Mouse (Mus musculus) hindbrain, embryonic 16.5 days (tissue): ENCODE measurements around the gene Bora. TPM values are rescaled to one million over a fixed set of nuclear protein-coding genes. Genes with fewer than 3 reads are reported as not detected.
A peak's percentile ranks its signal among the peaks of the same experiment; 100 is the strongest.

Experiments used
- ATAC-seq: fragments of 200-750 bp; cut with Nextera tagmentation; 2 replicates; pipeline ENCODE4 v1.8.0; 2017; ENCODE audit warnings: moderate TSS enrichment, moderate library complexity
- H3K27ac ChIP-seq: fragments of 300-500 bp; sonication (generic); 2 replicates; pipeline ENCODE4 v1.5.1; 2014; ENCODE audit warnings: low read depth, mild to moderate bottlenecking, control low read depth, low read length, moderate library complexity
- H3K27me3 ChIP-seq: fragments of 300-500 bp; sonication (generic); replicated peaks from 2 replicates; pipeline ENCODE4 v1.6.1; 2014; ENCODE audit warnings: low read length; ENCODE audit not compliant: control insufficient read depth, insufficient read depth
- H3K36me3 ChIP-seq: fragments of 300-500 bp; sonication (generic); 2 replicates; pipeline ENCODE4 v1.6.1; 2014; ENCODE audit warnings: mild to moderate bottlenecking, low read length, moderate library complexity, mixed read lengths; ENCODE audit not compliant: control insufficient read depth, insufficient read depth
- H3K4me1 ChIP-seq: fragments of 300-500 bp; sonication (generic); 2 replicates; pipeline ENCODE4 v1.6.1; 2014; ENCODE audit warnings: low read depth, low read length; ENCODE audit not compliant: control insufficient read depth, insufficient read depth
- H3K4me2 ChIP-seq: fragments of 300-500 bp; sonication (generic); 2 replicates; pipeline ENCODE4 v1.6.1; 2014; ENCODE audit warnings: mild to moderate bottlenecking, low read length, control low read depth, moderate library complexity
- H3K4me3 ChIP-seq: fragments of 300-500 bp; sonication (generic); 2 replicates; pipeline ENCODE4 v1.5.1; 2014; ENCODE audit warnings: mild to moderate bottlenecking, low read length, control low read depth, moderate library complexity
- H3K9ac ChIP-seq: fragments of 300-500 bp; sonication (generic); 2 replicates; pipeline ENCODE4 v1.6.1; 2014; ENCODE audit warnings: low read depth, mild to moderate bottlenecking, control low read depth, low read length, moderate library complexity
- H3K9me3 ChIP-seq: fragments of 300-500 bp; sonication (generic); 2 replicates; pipeline ENCODE4 v1.6.1; 2014; ENCODE audit warnings: mild to moderate bottlenecking, low read length, moderate library complexity; ENCODE audit not compliant: control insufficient read depth
- WGBS: fragments of 180-500 bp; shearing (Covaris S2); extraction: QIAGEN DNeasy Blood & Tissue Kit; methylation state at CpG from one replicate; pipeline ENCODE4 v1.1.7; 2014; 5-methylcytosine and 5-hydroxymethylcytosine counted together
- polyA plus RNA-seq: library from polyadenylated mRNA; unstranded; fragments of >200 nt; fragmentation: Nextera tagmentation; extraction: Ambion mirVana; gene quantifications from 2 replicates; pipeline ENCODE4 v1.2.1, GENCODE M21; 2015

Gene Bora
- polyA plus RNA-seq, 1 experiment from 2014 or later: 14.4 TPM

DNA sequence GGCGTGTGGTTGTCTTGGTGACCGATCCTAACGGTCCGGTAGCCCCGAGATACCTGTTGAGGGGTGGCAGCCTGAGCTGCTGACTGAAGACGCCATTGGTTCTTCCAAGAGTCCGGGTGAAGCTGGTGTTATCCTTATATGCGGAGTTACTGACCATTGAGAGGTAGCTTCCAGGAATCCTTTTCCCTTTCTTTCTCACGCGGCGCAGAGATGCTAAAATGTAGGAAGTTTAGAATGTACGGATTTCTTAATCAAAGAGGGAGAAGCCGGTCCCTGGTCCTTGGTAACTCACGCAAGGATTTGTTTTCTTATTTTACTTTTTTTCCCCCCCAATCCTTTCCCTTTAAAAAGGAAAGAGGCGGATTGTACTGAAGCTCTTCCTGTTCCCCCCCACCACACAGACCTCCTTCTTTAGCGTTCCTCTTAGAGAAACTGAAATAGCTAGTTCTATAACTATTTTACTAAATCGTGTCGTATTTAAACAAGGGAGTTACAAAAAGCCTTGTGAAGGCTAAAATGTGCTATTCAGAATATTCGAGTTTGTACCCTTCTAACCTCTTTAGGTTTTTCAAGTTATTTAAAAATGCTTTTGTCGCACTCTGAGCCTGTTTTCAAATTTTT lies 54.1 kb downstream of the Bora start:
- Histone ChIP-seq H3K36me3 (peaks cover 10% of the 10 kb centered on the region; the same call in 1 of the 2 replicates), H3K9ac (peak overlapping the region; percentile 75), H3K4me2 (peak overlapping the region; percentile 46), H3K4me1 (peaks cover 13% of the 10 kb centered on the region), H3K27ac (0 out of 2 replicates have a peak overlapping the region, but pooled peaks have one; percentile 49), H3K27me3 (no peaks in the 10 kb centered on the region), H3K9me3 (no peaks in the 10 kb centered on the region), H3K4me3 (peak overlapping the region; percentile 97)
- ATAC-seq: peak; percentile 4; the same call in 1 of the 2 replicates
- WGBS: 7% methylated on average over 18 of the region's 20 CpGs

DNA sequence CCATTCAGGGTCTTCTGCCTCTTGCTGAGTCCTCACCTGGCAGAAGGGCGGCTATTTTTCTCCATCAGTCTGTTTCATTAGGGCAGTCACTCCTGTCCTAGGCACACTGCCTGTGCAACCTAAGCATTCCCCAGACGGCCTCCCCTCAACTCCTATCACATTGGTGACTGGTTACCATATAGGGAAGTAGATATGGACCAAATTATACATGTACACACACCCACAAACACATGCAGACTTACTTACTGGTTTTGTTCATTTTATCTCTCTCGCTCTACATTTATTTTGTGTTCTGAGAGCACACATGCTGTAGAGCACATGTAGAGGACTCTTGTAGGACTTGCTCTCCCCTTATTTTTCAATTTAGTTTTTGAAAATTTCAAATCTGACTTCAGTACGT lies 57.0 kb downstream of the Bora start:
- no peaks in the 10 kb centered on the region for H3K9me3 ChIP-seq
- no peak overlapping the region for H3K9ac ChIP-seq
- no peak overlapping the region for H3K4me2 ChIP-seq
- no peak overlapping the region for H3K27ac ChIP-seq
- H3K36me3 ChIP-seq: peaks cover 6% of the 10 kb centered on the region; the same call in 1 of the 2 replicates
- H3K4me1 ChIP-seq: peaks cover 13% of the 10 kb centered on the region
- 94% methylated on average over 4 of the region's 4 CpGs for WGBS
- H3K4me3 ChIP-seq: no peak overlapping the region
- no peak for ATAC-seq
- H3K27me3 ChIP-seq: no peaks in the 10 kb centered on the region

DNA sequence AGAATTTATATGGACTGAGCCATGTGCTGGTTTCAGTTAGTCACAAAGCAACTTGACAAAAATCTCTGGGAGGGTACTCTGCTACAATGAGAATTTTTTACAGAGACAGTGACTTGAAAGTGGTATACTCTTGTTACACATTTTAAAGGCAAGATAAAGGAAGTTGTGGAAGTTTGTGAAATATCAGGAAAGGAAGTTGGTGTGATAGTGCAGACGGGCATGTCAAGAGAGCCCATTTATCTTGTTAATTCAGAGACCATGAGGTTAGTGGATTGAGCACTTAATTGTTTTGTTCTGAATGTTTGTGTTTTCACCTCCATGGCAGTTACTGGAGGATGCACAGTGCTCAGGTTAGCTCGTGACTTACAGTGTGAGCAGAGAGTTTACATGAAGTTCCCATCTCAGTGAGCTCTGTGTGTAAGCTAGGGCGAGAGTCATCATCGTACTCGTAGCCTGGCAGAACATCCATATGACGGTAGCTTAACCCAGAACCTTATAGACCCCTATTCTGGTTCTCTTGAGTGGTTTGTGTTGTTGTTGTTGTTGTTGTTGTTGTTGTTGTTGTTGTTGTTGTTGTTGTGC lies 58.6 kb downstream of the Bora start:
- no peaks in the 10 kb centered on the region for H3K9me3 ChIP-seq
- H3K27ac ChIP-seq: no peak overlapping the region
- no peak overlapping the region for H3K4me3 ChIP-seq
- no peaks in the 10 kb centered on the region for H3K27me3 ChIP-seq
- peaks cover 12% of the 10 kb centered on the region; the same call in 1 of the 2 replicates for H3K36me3 ChIP-seq
- no peak for ATAC-seq
- H3K4me2 ChIP-seq: no peak overlapping the region
- WGBS: 94% methylated on average over 6 of the region's 6 CpGs
- peaks cover 5% of the 10 kb centered on the region for H3K4me1 ChIP-seq
- no peak overlapping the region for H3K9ac ChIP-seq

- no peak overlapping the region for H3K4me2 ChIP-seq
- no peak for ATAC-seq
- H3K9ac ChIP-seq: no peak overlapping the region
- no peaks in the 10 kb centered on the region for H3K27me3 ChIP-seq
- H3K36me3 ChIP-seq: peaks cover 19% of the 10 kb centered on the region
- no peak overlapping the region for H3K4me3 ChIP-seq
- no peaks in the 10 kb centered on the region; the same call in 1 of the 2 replicates for H3K4me1 ChIP-seq
- H3K27ac ChIP-seq: no peak overlapping the region
- no peaks in the 10 kb centered on the region for H3K9me3 ChIP-seq
- 87% methylated on average over 2 of the region's 2 CpGs for WGBS
Observed at GRCm38 (mm10) chr14:99106671-99107070, 60.6 kb downstream of the Bora start.

DNA sequence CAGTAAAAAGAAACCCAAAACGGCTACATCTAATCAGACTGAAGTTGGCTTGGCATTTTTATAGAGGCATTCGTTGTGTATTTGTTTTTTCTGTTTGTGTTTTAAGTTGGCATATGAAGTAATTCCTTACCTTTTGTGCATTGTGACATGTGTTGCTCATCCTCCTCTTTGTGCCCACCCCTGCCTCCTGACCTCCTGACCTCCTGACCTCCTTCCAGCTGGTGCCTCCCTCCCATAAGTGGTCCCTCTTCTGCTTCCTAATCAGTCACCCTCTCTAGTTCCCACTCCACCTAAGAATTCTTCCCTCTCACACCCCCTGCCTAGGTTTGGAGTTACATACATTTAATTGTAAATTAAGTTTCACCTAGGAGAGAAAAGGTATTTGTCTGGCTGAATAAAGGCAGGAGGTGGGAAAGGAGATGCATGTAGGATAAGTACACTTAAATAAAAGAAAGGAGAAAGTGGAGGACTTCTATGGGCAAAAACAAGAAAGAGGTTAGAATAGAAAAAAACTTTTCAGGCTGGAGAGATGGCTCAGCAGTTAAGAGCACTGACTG lies 61.7 kb downstream of the Bora start:
- H3K36me3 ChIP-seq: peaks cover 19% of the 10 kb centered on the region
- 55% methylated on average over 2 of the region's 2 CpGs for WGBS
- no peaks in the 10 kb centered on the region for H3K27me3 ChIP-seq
- H3K27ac ChIP-seq: no peak overlapping the region
- no peak overlapping the region for H3K9ac ChIP-seq
- H3K9me3 ChIP-seq: no peaks in the 10 kb centered on the region
- no peak for ATAC-seq
- no peak overlapping the region for H3K4me3 ChIP-seq
- no peak overlapping the region for H3K4me2 ChIP-seq
- no peaks in the 10 kb centered on the region for H3K4me1 ChIP-seq

DNA sequence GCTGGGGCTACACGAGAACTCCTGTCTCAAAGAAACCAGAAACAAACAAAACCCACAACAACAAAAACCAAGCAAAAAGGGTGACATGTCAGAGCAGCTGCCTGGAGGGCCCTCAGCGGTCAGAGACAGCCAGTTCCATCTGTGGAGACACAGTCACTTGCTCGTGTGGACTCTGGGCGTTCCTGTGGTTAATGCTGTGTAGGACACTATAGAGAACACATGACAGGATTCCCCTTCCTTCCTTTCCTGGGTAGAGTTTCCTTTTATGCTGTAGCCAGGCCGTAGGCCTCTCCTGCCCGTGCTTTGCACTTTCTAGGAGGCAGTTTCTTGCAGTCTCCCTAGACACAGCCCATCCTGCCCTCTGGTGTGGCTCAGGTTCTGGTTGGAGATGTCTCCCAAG lies 62.7 kb downstream of the Bora start:
- Histone ChIP-seq H3K27me3 (no peaks in the 10 kb centered on the region), H3K36me3 (peaks cover 23% of the 10 kb centered on the region)

DNA sequence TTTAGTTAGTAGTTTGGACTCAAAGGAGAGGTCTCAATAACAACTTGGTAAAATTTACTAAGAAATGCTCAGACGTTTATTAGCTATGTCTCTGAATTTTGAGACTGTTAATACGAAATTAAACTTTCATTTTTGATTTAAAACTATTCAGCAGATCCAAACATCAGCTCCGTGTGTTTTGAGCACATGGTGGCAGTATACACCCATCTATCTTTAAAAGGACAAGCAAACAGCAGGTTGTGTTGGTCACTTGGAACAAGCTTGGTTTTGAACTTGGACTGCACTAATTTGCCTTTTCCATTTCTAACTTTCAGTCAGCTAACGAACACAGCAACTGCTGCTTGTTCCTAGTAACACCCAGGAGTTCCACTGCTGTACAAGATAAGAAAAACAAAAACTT lies 71.6 kb downstream of the Bora start:
- Histone ChIP-seq H3K4me2 (no peak overlapping the region), H3K9ac (no peak overlapping the region), H3K9me3 (no peaks in the 10 kb centered on the region), H3K4me3 (no peak overlapping the region), H3K27ac (no peak overlapping the region), H3K27me3 (no peaks in the 10 kb centered on the region), H3K36me3 (peaks cover 20% of the 10 kb centered on the region), H3K4me1 (no peaks in the 10 kb centered on the region)
- ATAC-seq: no peak
- 90% methylated on average over 4 of the region's 4 CpGs for WGBS

More for the DNA sequence above, 62.7 kb downstream of the Bora start:
- Histone ChIP-seq H3K9me3 (no peaks in the 10 kb centered on the region), H3K4me2 (no peak overlapping the region), H3K4me3 (no peak overlapping the region), H3K9ac (no peak overlapping the region), H3K27ac (no peak overlapping the region), H3K4me1 (no peaks in the 10 kb centered on the region)
- ATAC-seq: no peak
- 94% methylated on average over 6 of the region's 6 CpGs for WGBS

DNA sequence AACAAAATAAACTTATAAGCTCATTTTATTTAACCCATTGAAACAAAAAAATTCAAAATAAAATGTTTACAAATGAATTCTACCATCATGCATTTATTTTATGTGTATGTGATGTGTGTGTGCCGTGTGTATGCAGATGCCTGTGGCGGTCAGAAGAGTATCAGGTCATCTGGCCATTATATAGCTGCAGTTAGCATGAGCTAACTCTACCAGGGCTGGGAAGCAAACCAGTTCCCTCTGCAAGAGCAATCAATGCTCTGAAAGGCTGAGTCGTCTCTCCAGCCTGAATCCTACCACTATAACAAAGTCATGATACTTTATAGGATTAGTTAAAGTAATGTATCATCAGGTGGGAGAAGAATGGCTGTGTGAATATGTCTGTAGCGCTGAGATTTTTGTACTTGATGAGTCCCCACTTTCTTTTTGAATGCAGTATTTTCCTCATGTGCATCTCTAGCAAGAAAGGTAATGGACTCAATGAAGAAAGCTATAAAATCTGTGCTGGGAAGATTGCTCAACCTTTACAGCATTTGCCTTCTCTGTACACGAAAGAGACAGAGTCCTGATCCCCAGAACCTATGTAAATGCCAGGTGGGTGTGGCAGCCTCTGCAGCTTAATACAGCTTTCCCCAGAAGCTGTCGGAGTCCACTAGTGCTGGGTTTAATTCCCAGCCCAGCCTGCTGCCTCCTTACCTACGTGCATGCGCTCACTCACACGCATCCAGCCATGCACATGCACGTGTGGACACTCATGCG lies 75.7 kb downstream of the Bora start:
- no peak for ATAC-seq
- Histone ChIP-seq H3K27me3 (no peaks in the 10 kb centered on the region), H3K36me3 (peaks cover 7% of the 10 kb centered on the region), H3K4me1 (no peaks in the 10 kb centered on the region), H3K4me3 (no peak overlapping the region), H3K9ac (no peak overlapping the region), H3K27ac (no peak overlapping the region), H3K9me3 (no peaks in the 10 kb centered on the region), H3K4me2 (no peak overlapping the region)
- 92% methylated on average over 11 of the region's 11 CpGs for WGBS

DNA sequence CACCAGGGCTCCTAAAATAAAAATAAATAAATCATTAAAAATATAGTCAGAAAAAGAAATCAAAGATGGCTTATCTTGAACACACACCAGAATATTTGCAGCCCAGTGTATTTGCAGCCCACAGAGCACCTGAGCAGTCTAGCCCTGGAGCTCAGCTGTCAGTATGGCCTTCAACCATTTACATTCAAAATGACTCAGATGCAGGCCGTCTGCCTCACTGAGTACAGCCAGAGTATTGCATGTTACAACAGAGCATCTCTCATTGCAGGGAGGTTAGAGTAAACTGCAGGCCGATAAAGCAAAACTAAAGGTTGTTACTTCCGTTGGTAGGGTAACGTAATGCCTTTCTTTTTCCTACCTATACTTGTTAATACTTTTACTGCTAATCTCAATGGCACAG lies 78.1 kb downstream of the Bora start:
- 88% methylated on average over 4 of the region's 4 CpGs for WGBS
- Histone ChIP-seq H3K4me1 (no peaks in the 10 kb centered on the region), H3K27ac (no peak overlapping the region), H3K27me3 (no peaks in the 10 kb centered on the region), H3K36me3 (peaks cover 4% of the 10 kb centered on the region; the same call in 1 of the 2 replicates), H3K4me3 (no peak overlapping the region), H3K9ac (no peak overlapping the region), H3K9me3 (no peaks in the 10 kb centered on the region), H3K4me2 (no peak overlapping the region)
- no peak for ATAC-seq
